Mouse (Mus musculus) spleen, adult 2 months (tissue): ENCODE measurements around the gene Neurod2. TPM values are rescaled to one million over a fixed set of nuclear protein-coding genes. Genes with fewer than 3 reads are reported as not detected.

Source experiments
- DNase-seq, 2 experiments: peaks; one replicate each; pipeline versions ENCODE4 v3.0.0 to v3.0.0-alpha.2; 2012 to 2021; ENCODE audit warnings: low spot score in 2 of 2, low read depth in 1 of 2
- H3K27ac ChIP-seq: fragments of 200-500 bp; 2 replicates; pipeline ENCODE4 v1.5.1; 2012; ENCODE audit warnings: low read length, inconsistent platforms; ENCODE audit not compliant: insufficient read depth
- H3K27me3 ChIP-seq: fragments of 200-500 bp; 2 replicates; pipeline ENCODE4 v1.6.1; 2012; ENCODE audit warnings: mild to moderate bottlenecking, moderate library complexity, low read length, inconsistent platforms; ENCODE audit not compliant: control insufficient read depth, insufficient read depth
- H3K36me3 ChIP-seq: fragments of 200-500 bp; 2 replicates; pipeline ENCODE4 v1.6.1; 2012; ENCODE audit warnings: mild to moderate bottlenecking, low read length, inconsistent platforms; ENCODE audit not compliant: control insufficient read depth, insufficient read depth
- H3K4me1 ChIP-seq: fragments of 200-500 bp; 2 replicates; pipeline ENCODE4 v1.6.1; 2011; ENCODE audit warnings: inconsistent platforms; ENCODE audit not compliant: control insufficient read depth, insufficient read depth, insufficient read length
- H3K4me3 ChIP-seq: fragments of 200-500 bp; 2 replicates; pipeline ENCODE4 v1.5.1; 2011; ENCODE audit warnings: mild to moderate bottlenecking, inconsistent platforms; ENCODE audit not compliant: insufficient read depth, insufficient read length; ENCODE audit errors: extremely low read depth
- CTCF ChIP-seq: fragments of 200-500 bp; IDR thresholded peaks from 2 replicates; pipeline ENCODE4 v1.5.1; 2011; ENCODE audit warnings: mild to moderate bottlenecking, inconsistent platforms; ENCODE audit not compliant: insufficient read depth, insufficient read length, insufficient replicate concordance; ENCODE audit errors: extremely low read depth
- POLR2A ChIP-seq: fragments of 200-500 bp; IDR thresholded peaks from 2 replicates; pipeline ENCODE4 v1.6.1; 2011; ENCODE audit warnings: low read depth, low read length, inconsistent platforms
- WGBS: fragments of 180-500 bp; shearing (Covaris S2); methylation state at CpG from one replicate; pipeline ENCODE4 v1.1.7; 2018; 5-methylcytosine and 5-hydroxymethylcytosine counted together
- polyA plus RNA-seq: library from polyadenylated mRNA; depleted of rRNA; stranded (reverse); fragments of >200 nt; gene quantifications from 2 replicates; pipeline ENCODE4 v1.2.3, GENCODE M21; 2012

The Neurod2 gene
- polyA plus RNA-seq, 1 experiment, result not detected

DNA sequence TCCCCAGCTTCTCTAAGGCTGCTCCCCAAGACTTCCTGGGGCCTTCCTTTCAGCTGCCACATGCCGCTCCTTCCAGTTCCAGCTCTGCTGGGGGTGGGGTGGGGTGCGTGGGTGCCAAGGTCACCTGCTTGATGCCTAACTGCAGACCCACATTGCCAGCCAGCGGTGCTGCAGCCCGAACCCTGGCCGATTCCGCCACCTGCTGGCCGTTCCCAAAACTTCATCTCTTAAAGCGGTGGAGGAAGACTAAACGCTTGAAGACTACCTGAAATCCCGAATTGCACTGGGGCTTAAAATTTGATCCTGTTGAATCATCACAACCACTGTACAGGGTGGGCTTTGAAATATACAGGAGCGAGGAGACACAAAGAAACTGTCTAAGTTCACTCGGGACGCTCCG is 15.8 kb upstream of the Neurod2 start:
- H3K4me1 ChIP-seq, result peaks cover 6% of the 10 kb centered on the region
- TF ChIP-seq POLR2A (no peak), CTCF (peak; percentile 67)
- no peak overlapping the region for H3K4me3 ChIP-seq
- H3K36me3 ChIP-seq, result no peaks in the 10 kb centered on the region
- WGBS, result 2% methylated on average over 14 of the region's 14 CpGs
- no peak overlapping the region for H3K27ac ChIP-seq
- DNase-seq, result peak in 1 of 2 experiments; percentile 75
- H3K27me3 ChIP-seq, result peaks cover 19% of the 10 kb centered on the region

DNA sequence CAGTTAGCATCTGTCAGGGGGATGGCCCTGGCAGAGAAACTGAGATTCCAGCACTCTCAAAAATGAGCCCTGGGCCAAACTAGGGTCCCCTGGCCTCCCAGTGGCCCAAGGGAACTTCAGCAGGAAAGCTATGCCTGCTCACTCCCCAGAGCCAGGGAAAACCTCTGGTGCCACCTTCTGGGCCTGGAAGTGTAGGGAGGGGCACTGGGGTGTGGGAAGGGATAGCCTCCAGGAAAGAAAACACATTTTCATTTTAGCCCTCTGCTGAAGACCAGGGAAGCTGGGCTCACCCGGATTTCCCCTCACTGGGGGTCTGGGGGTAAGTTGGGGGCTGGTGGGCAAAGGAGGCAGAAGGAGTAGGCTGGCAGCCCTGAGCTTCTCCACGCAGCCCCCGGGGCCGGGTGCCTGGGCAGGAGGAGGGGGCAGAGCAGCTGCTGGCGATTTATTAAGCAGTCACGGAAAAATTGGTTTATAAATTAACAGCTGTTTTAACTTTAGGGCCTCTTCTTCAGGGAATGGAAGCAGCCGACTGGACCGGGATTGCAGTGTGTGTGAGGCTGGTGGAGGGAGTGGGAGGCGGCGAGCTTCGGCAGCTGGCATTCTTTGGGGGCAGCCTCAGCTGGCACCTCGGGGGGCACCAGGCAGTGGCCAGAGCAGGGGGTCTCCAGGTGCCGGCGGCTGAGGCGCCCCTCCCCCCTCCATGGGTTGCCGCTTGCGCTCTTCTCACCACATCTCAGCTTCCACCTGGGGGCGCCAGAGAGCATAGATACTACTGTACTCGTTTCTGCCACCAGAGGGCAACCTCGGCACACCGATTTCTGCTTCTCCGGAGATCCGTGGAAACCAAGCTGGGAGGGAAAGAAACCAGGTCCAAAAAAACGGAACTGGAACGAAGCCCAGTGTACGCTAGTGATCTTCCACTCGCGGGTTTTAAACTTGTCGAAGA is 12.8 kb upstream of the Neurod2 start:
- Histone ChIP-seq H3K4me3 (no peak overlapping the region), H3K36me3 (no peaks in the 10 kb centered on the region), H3K27ac (no peak overlapping the region), H3K27me3 (peaks cover 17% of the 10 kb centered on the region), H3K4me1 (peaks cover 8% of the 10 kb centered on the region)
- WGBS, result 7% methylated on average over 29 of the region's 29 CpGs
- TF ChIP-seq POLR2A (no peak), CTCF (peak; percentile 99)
- peak; percentile 70 to 79 for DNase-seq

DNA sequence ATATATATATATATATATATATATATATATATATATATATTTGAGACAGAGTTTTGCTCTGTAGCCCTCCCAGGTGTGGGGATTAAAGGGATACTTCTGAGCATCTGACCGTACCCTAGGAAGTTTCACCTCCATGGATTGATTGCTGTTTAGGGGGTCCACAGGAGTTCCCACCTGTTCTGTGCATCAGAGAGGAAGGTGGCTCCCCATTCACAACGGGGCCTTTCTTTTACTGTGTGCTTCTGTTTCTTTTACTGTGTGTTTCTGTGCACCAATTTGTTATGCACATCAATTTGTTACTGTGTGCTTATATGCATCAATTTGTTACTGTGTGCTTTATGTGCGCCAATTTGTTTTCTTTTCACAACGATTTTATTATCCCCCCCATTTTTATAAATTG is 11.7 kb upstream of the Neurod2 start:
- DNase-seq, result no peak
- no peak overlapping the region for H3K4me3 ChIP-seq
- H3K4me1 ChIP-seq, result peaks cover 8% of the 10 kb centered on the region
- no peak for TF ChIP-seq CTCF
- TF ChIP-seq POLR2A, result no peak
- no peaks in the 10 kb centered on the region for H3K36me3 ChIP-seq
- H3K27me3 ChIP-seq, result peaks cover 16% of the 10 kb centered on the region
- H3K27ac ChIP-seq, result no peak overlapping the region
- 68% methylated on average over 4 of the region's 4 CpGs for WGBS

DNA sequence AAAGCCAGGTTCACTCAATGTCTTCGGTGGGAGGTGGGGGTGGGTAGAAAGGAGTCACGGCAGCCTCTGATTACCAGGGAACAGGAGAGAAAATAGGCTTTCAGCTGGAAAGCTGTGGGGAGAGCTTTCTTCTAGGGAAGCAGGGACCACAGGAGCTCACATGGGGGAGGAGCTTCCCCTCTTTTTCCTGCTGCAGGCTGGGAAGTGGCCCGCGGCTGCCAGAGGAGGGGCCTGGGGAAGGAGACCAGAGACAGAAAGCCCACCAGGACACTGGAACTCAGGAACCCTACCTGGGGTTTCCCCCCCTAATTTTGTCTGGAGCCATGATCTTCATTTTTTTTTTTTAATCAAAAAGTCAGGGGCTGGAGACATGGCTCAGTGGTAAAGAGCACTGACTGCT is 11.1 kb upstream of the Neurod2 start:
- Histone ChIP-seq H3K36me3 (no peaks in the 10 kb centered on the region), H3K27me3 (peaks cover 14% of the 10 kb centered on the region), H3K4me1 (peaks cover 8% of the 10 kb centered on the region), H3K27ac (no peak overlapping the region), H3K4me3 (no peak overlapping the region)
- TF ChIP-seq POLR2A (no peak), CTCF (no peak)
- 21% methylated on average over 4 of the region's 4 CpGs for WGBS
- DNase-seq, result no peak

DNA sequence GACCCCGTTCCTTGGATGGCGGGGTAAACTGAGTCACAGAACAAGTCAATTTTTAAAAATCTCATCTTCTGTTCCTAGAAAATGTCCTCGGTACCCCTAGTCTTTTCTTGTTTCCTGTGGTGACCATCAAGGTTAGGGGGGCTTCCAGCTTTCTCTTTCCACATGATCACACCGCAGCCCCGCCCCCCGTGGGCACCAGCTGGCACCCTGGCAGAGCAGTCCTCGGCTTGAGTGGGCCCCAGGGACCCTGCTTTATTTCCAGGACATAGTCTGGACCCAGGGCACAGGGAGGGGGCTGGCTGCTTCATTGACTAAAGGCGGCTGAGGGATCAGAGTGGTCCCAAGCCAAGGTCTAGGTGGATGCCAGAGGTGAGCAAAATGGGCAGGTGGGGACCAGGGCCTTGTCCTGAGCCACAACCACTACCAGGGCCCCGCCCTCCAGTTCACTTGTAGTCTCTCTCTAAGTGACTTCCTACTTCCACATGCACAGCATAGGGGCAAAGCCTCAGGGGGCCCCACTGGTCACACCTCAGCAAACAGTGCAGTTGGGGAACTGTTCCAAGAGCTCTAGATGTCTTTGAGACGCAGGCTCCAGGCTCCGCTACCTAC is 10.3 kb upstream of the Neurod2 start:
- DNase-seq, result peak; percentile 29 to 43

DNA sequence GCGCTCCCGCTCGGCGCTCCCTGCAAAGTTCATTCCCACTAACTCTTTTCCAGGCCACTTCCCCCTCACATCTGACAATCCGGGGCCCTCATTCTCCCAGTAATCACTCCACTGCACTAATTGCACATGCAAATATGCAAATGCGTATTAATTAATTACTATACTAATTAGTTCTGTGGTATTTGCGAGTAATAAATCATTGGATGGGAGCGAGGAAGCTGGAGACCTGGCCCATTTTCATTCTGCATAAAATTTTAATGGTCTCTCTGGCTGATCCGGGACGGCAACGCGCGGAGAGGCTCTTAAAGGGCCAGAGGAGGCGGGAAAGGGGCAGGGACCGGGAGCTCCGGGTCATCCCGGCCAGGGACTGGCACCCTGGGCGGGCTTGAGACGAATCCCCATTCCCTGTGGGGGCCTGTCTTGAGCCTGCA is 9.6 kb upstream of the Neurod2 start:
- H3K36me3 ChIP-seq, result no peaks in the 10 kb centered on the region
- H3K27me3 ChIP-seq, result peaks cover 26% of the 10 kb centered on the region
- 2% methylated on average over 19 of the region's 19 CpGs for WGBS
- H3K4me3 ChIP-seq, result peak overlapping the region; percentile 41; the same call in 1 of the 2 replicates
- H3K4me1 ChIP-seq, result peaks cover 14% of the 10 kb centered on the region
- DNase-seq, result no peak
- H3K27ac ChIP-seq, result no peak overlapping the region
- no peak for TF ChIP-seq CTCF
- TF ChIP-seq POLR2A, result no peak

More for the DNA sequence above, 10.3 kb upstream of the Neurod2 start:
- H3K27ac ChIP-seq, result no peak overlapping the region
- WGBS, result 8% methylated on average over 11 of the region's 11 CpGs
- peaks cover 19% of the 10 kb centered on the region for H3K27me3 ChIP-seq
- H3K36me3 ChIP-seq, result no peaks in the 10 kb centered on the region
- no peak overlapping the region for H3K4me3 ChIP-seq
- no peak for TF ChIP-seq POLR2A
- no peak for TF ChIP-seq CTCF
- peaks cover 8% of the 10 kb centered on the region for H3K4me1 ChIP-seq
